Mouse (Mus musculus) bone marrow macrophage, adult 2 months (primary cell): ENCODE results near the gene Rab5c. TPM values are rescaled to one million over a fixed set of nuclear protein-coding genes. Genes with fewer than 3 reads are reported as not detected.

Source experiments
- H3K27ac ChIP-seq: 2 replicates; pipeline ENCODE4 v1.5.1; 2012; ENCODE audit warnings: low read depth, low read length; ENCODE audit not compliant: insufficient read depth
- H3K4me1 ChIP-seq: 2 replicates; pipeline ENCODE4 v1.6.1; 2012; ENCODE audit warnings: low read length; ENCODE audit not compliant: control insufficient read depth, insufficient read depth
- H3K4me3 ChIP-seq: 2 replicates; pipeline ENCODE4 v1.5.1; 2012; ENCODE audit warnings: mild to moderate bottlenecking, low read length, moderate library complexity; ENCODE audit not compliant: insufficient read depth
- CTCF ChIP-seq: IDR thresholded peaks from 2 replicates; pipeline ENCODE4 v1.5.1; 2012; ENCODE audit warnings: low read depth, mild to moderate bottlenecking, low read length, moderate library complexity
- POLR2A ChIP-seq: IDR thresholded peaks from 2 replicates; pipeline ENCODE4 v1.6.1; 2012; ENCODE audit warnings: mild to moderate bottlenecking, low read depth, low read length, borderline replicate concordance
- polyA plus RNA-seq: library from polyadenylated mRNA; stranded (reverse); fragments of >200 nt; gene quantifications from 2 replicates; pipeline ENCODE4 v1.2.4, GENCODE M21; 2012; ENCODE audit not compliant: missing spikeins, insufficient read depth, insufficient read length

The Rab5c gene
- polyA plus RNA-seq, 1 experiment = 300 TPM

GRCm38 (mm10) chr11:100721776-100722492, 16.1 kb downstream of the Rab5c start:
- Histone ChIP-seq H3K4me3 (peak overlapping the region; percentile 26), H3K27ac (peak overlapping the region; percentile 87), H3K4me1 (peaks cover 63% of the 10 kb centered on the region)
- no peak for TF ChIP-seq CTCF
- no peak for TF ChIP-seq POLR2A

GRCm38 (mm10) chr11:100721254-100721653, 16.8 kb downstream of the Rab5c start:
- Histone ChIP-seq H3K4me3 (peak overlapping the region; percentile 28), H3K27ac (peak overlapping the region; percentile 87), H3K4me1 (peaks cover 63% of the 10 kb centered on the region)
- no peak for TF ChIP-seq POLR2A
- no peak for TF ChIP-seq CTCF

- TF ChIP-seq CTCF (no peak), POLR2A (no peak)
- Histone ChIP-seq H3K4me3 (peak overlapping the region; percentile 28), H3K4me1 (peaks cover 56% of the 10 kb centered on the region), H3K27ac (peak overlapping the region; percentile 87)
These were observed 17.7 kb downstream of the Rab5c start for GRCm38 (mm10) chr11:100720345-100720744.

- TF ChIP-seq POLR2A (no peak), CTCF (no peak)
- peak overlapping the region; percentile 87 for H3K27ac ChIP-seq
- H3K4me3 ChIP-seq = no peak overlapping the region; the same call in 1 of the 2 replicates
- H3K4me1 ChIP-seq = peaks cover 52% of the 10 kb centered on the region
These were observed 18.1 kb downstream of the Rab5c start for GRCm38 (mm10) chr11:100719893-100720292.

- TF ChIP-seq CTCF (no peak), POLR2A (no peak)
- Histone ChIP-seq H3K27ac (peak overlapping the region; percentile 87), H3K4me3 (no peak overlapping the region), H3K4me1 (peaks cover 48% of the 10 kb centered on the region)
These were observed 18.7 kb downstream of the Rab5c start for GRCm38 (mm10) chr11:100719312-100719711.

GRCm38 (mm10) chr11:100718866-100719265, 19.1 kb downstream of the Rab5c start:
- Histone ChIP-seq H3K4me1 (peaks cover 49% of the 10 kb centered on the region), H3K27ac (peak overlapping the region; percentile 54), H3K4me3 (no peak overlapping the region)
- TF ChIP-seq CTCF (no peak), POLR2A (no peak)

- TF ChIP-seq POLR2A (no peak), CTCF (no peak)
- peaks cover 48% of the 10 kb centered on the region for H3K4me1 ChIP-seq
- no peak overlapping the region for H3K4me3 ChIP-seq
- no peak overlapping the region for H3K27ac ChIP-seq
These were observed 19.6 kb downstream of the Rab5c start for GRCm38 (mm10) chr11:100718462-100718861.

- Histone ChIP-seq H3K4me1 (peaks cover 44% of the 10 kb centered on the region), H3K27ac (no peak overlapping the region), H3K4me3 (no peak overlapping the region)
- no peak for TF ChIP-seq POLR2A
- TF ChIP-seq CTCF = no peak
These were observed 21.4 kb downstream of the Rab5c start for GRCm38 (mm10) chr11:100716649-100717048.

- Histone ChIP-seq H3K27ac (no peak overlapping the region), H3K4me1 (peaks cover 41% of the 10 kb centered on the region), H3K4me3 (no peak overlapping the region)
- no peak for TF ChIP-seq POLR2A
- TF ChIP-seq CTCF = no peak
These were observed 23.1 kb downstream of the Rab5c start for GRCm38 (mm10) chr11:100714948-100715347.

- H3K27ac ChIP-seq = peak overlapping the region; percentile 55
- TF ChIP-seq POLR2A = no peak
- peak; percentile 76 for TF ChIP-seq CTCF
- H3K4me3 ChIP-seq = peak overlapping the region; percentile 51
- H3K4me1 ChIP-seq = peaks cover 37% of the 10 kb centered on the region
These were observed 23.5 kb downstream of the Rab5c start for GRCm38 (mm10) chr11:100714534-100714915.

GRCm38 (mm10) chr11:100713735-100714533, 24.1 kb downstream of the Rab5c start, which contains the start of gene Hspb9:
TSS of gene Hspb9 (plus strand) at chr11:100713850.
- TF ChIP-seq CTCF (no peak), POLR2A (no peak)
- Histone ChIP-seq H3K4me3 (peak within 1 kb of the TSS; percentile 51), H3K27ac (peak within 1 kb of the TSS; percentile 63), H3K4me1 (peaks cover 34% of the 10 kb centered on the region)
